Mouse (Mus musculus) stomach, postnatal 0 days (tissue): ENCODE measurements around the gene Map3k20. TPM values are rescaled to one million over a fixed set of nuclear protein-coding genes. Genes with fewer than 3 reads are reported as not detected.

Source experiments
- ATAC-seq: fragments of 200-750 bp; cut with Nextera tagmentation; 2 replicates; pipeline ENCODE4 v1.8.0; 2017; ENCODE audit not compliant: low FRiP score, low TSS enrichment
- DNase-seq: peaks from one replicate; pipeline ENCODE4 v3.0.0-alpha.2; 2016; ENCODE audit warnings: low spot score
- H3K27ac ChIP-seq: fragments of 300-500 bp; sonication (generic); replicated peaks from 2 replicates; pipeline ENCODE4 v1.5.1; 2014; ENCODE audit warnings: mild to moderate bottlenecking, control low read depth
- H3K27me3 ChIP-seq: fragments of 300-500 bp; sonication (generic); 2 replicates; pipeline ENCODE4 v1.6.1; 2014; ENCODE audit warnings: low read length; ENCODE audit not compliant: control insufficient read depth, insufficient read depth
- H3K36me3 ChIP-seq: fragments of 300-500 bp; sonication (generic); 2 replicates; pipeline ENCODE4 v1.6.1; 2014; ENCODE audit warnings: low read length, mixed read lengths; ENCODE audit not compliant: control insufficient read depth, insufficient read depth
- H3K4me1 ChIP-seq: fragments of 300-500 bp; sonication (generic); replicated peaks from 2 replicates; pipeline ENCODE4 v1.6.1; 2014; ENCODE audit warnings: antibody characterized with exemption; ENCODE audit not compliant: control insufficient read depth, insufficient read depth
- H3K4me2 ChIP-seq: fragments of 300-500 bp; sonication (generic); replicated peaks from 2 replicates; pipeline ENCODE4 v1.6.1; 2014; ENCODE audit warnings: low read depth, mild to moderate bottlenecking, control low read depth, moderate library complexity
- H3K4me3 ChIP-seq: fragments of 300-500 bp; sonication (generic); 2 replicates; pipeline ENCODE4 v1.5.1; 2014; ENCODE audit warnings: low read depth, low read length, control low read depth
- H3K9ac ChIP-seq: fragments of 300-500 bp; sonication (generic); 2 replicates; pipeline ENCODE4 v1.6.1; 2014; ENCODE audit warnings: mild to moderate bottlenecking, low read length, control low read depth, mixed read lengths
- H3K9me3 ChIP-seq: fragments of 300-500 bp; sonication (generic); 2 replicates; pipeline ENCODE4 v1.6.1; 2016; ENCODE audit warnings: low read length; ENCODE audit not compliant: control insufficient read depth
- CTCF ChIP-seq: IDR thresholded peaks from 2 replicates; pipeline ENCODE4 v1.5.1; 2016; ENCODE audit warnings: antibody characterized with exemption, low read depth, mild to moderate bottlenecking, moderate library complexity
- EP300 ChIP-seq: optimal IDR thresholded peaks from 2 replicates; pipeline ENCODE3; 2016; ENCODE audit warnings: antibody characterized with exemption
- WGBS: fragments of 180-500 bp; shearing (Covaris S2); extraction: QIAGEN DNeasy Blood & Tissue Kit; methylation state at CpG from one replicate; pipeline ENCODE4 v1.1.7; 2014; 5-methylcytosine and 5-hydroxymethylcytosine counted together
- polyA plus RNA-seq: library from polyadenylated mRNA; unstranded; fragments of >200 nt; fragmentation: Nextera tagmentation; extraction: Ambion mirVana; gene quantifications from 2 replicates; pipeline ENCODE4 v1.2.1, GENCODE M21; 2015

Map3k20 gene
- polyA plus RNA-seq, 1 experiment from 2014 or later = 17.0 TPM

- peak overlapping the region; percentile 40 for H3K4me2 ChIP-seq
- DNase-seq = peak; percentile 37
- no peak overlapping the region for H3K9ac ChIP-seq
Measured at GRCm38 (mm10) chr2:72241714-72242472, 43.5 kb upstream of the Map3k20 start.

GRCm38 (mm10) chr2:72242910-72243675, 42.3 kb upstream of the Map3k20 start:
- ATAC-seq (no peak), DNase-seq (no peak)
- no peaks in the 10 kb centered on the region; the same call in 1 of the 2 replicates for H3K36me3 ChIP-seq
- H3K27ac ChIP-seq = no peak overlapping the region
- no peaks in the 10 kb centered on the region for H3K4me1 ChIP-seq
- whole genome bisulfite sequencing = 63% methylated on average over 12 of the region's 12 CpGs
- H3K27me3 ChIP-seq = no peaks in the 10 kb centered on the region
- no peak overlapping the region for H3K4me3 ChIP-seq
- TF ChIP-seq EP300 = no peak
- TF ChIP-seq CTCF = no peak
- H3K9me3 ChIP-seq = no peaks in the 10 kb centered on the region
- H3K4me2 ChIP-seq = no peak overlapping the region
- no peak overlapping the region for H3K9ac ChIP-seq

More at GRCm38 (mm10) chr2:72241714-72242472, 43.5 kb upstream of the Map3k20 start:
- Histone ChIP-seq H3K4me3 (0 out of 2 replicates have a peak overlapping the region, but pooled peaks have one; percentile 21), H3K27me3 (no peaks in the 10 kb centered on the region), H3K27ac (0 out of 2 replicates have a peak overlapping the region, but pooled peaks have one; percentile 24), H3K4me1 (no peaks in the 10 kb centered on the region), H3K9me3 (no peaks in the 10 kb centered on the region), H3K36me3 (no peaks in the 10 kb centered on the region; the same call in 1 of the 2 replicates)
- 40% methylated on average over 14 of the region's 14 CpGs for WGBS
- no peak for TF ChIP-seq EP300
- TF ChIP-seq CTCF = no peak
- no peak for ATAC-seq

GRCm38 (mm10) chr2:72245631-72246030, 39.8 kb upstream of the Map3k20 start:
- 50% methylated on average over 4 of the region's 4 CpGs for WGBS

GRCm38 (mm10) chr2:72246376-72246775, 39.1 kb upstream of the Map3k20 start:
- H3K9me3 ChIP-seq = no peaks in the 10 kb centered on the region
- no peak overlapping the region for H3K4me2 ChIP-seq
- ATAC-seq = no peak
- TF ChIP-seq EP300 (no peak), CTCF (no peak)
- H3K27me3 ChIP-seq = no peaks in the 10 kb centered on the region
- 84% methylated on average over 11 of the region's 11 CpGs for WGBS
- H3K4me3 ChIP-seq = no peak overlapping the region
- H3K27ac ChIP-seq = no peak overlapping the region
- no peak overlapping the region for H3K9ac ChIP-seq
- DNase-seq = no peak
- H3K4me1 ChIP-seq = no peaks in the 10 kb centered on the region
- H3K36me3 ChIP-seq = no peaks in the 10 kb centered on the region; the same call in 1 of the 2 replicates

More at GRCm38 (mm10) chr2:72245631-72246030, 39.8 kb upstream of the Map3k20 start:
- Histone ChIP-seq H3K4me2 (no peak overlapping the region), H3K4me1 (no peaks in the 10 kb centered on the region), H3K36me3 (no peaks in the 10 kb centered on the region; the same call in 1 of the 2 replicates), H3K9ac (no peak overlapping the region), H3K9me3 (no peaks in the 10 kb centered on the region), H3K27me3 (no peaks in the 10 kb centered on the region), H3K27ac (no peak overlapping the region), H3K4me3 (no peak overlapping the region)
- no peak for TF ChIP-seq EP300
- TF ChIP-seq CTCF = no peak
- DNase-seq (no peak), ATAC-seq (no peak)

GRCm38 (mm10) chr2:72247819-72248218, 37.6 kb upstream of the Map3k20 start:
- no peak overlapping the region for H3K4me2 ChIP-seq
- no peaks in the 10 kb centered on the region for H3K4me1 ChIP-seq
- no peak overlapping the region for H3K27ac ChIP-seq
- WGBS = 96% methylated on average over 6 of the region's 6 CpGs
- TF ChIP-seq EP300 (no peak), CTCF (no peak)
- H3K9ac ChIP-seq = no peak overlapping the region
- DNase-seq = no peak
- ATAC-seq = 0 out of 2 replicates have a peak, but pooled peaks have one; percentile 26
- no peak overlapping the region for H3K4me3 ChIP-seq
- no peaks in the 10 kb centered on the region for H3K36me3 ChIP-seq
- no peaks in the 10 kb centered on the region for H3K27me3 ChIP-seq
- H3K9me3 ChIP-seq = no peaks in the 10 kb centered on the region
